Mouse (Mus musculus) forebrain, postnatal 0 days (tissue): Measurements from ENCODE around the gene Ak2. TPM values are rescaled to one million over a fixed set of nuclear protein-coding genes. Genes with fewer than 3 reads are reported as not detected.

Source experiments
- ATAC-seq: fragments of 200-750 bp; cut with Nextera tagmentation; 2 replicates; pipeline ENCODE4 v1.8.0; 2017; ENCODE audit warnings: mild to moderate bottlenecking, moderate library complexity
- DNase-seq: peaks from one replicate; pipeline ENCODE4 v3.0.0-alpha.2; 2015
- H3K27ac ChIP-seq: fragments of 300-500 bp; sonication (generic); 2 replicates; pipeline ENCODE4 v1.5.1; 2014; ENCODE audit warnings: low read depth, mild to moderate bottlenecking, antibody characterized with exemption, low read length, moderate library complexity, mixed read lengths
- H3K27me3 ChIP-seq: fragments of 300-500 bp; sonication (generic); 2 replicates; pipeline ENCODE4 v1.6.1; 2014; ENCODE audit warnings: mild to moderate bottlenecking, low read length, mixed read lengths; ENCODE audit not compliant: insufficient read depth
- H3K36me3 ChIP-seq: fragments of 300-500 bp; sonication (generic); 2 replicates; pipeline ENCODE4 v1.6.1; 2014; ENCODE audit warnings: mild to moderate bottlenecking, moderate library complexity; ENCODE audit not compliant: insufficient read depth
- H3K4me1 ChIP-seq: fragments of 300-500 bp; sonication (generic); 2 replicates; pipeline ENCODE4 v1.6.1; 2014; ENCODE audit warnings: antibody characterized with exemption; ENCODE audit not compliant: insufficient read depth
- H3K4me2 ChIP-seq: fragments of 300-500 bp; sonication (generic); 2 replicates; pipeline ENCODE4 v1.6.1; 2014; ENCODE audit warnings: low read depth, mild to moderate bottlenecking, moderate library complexity
- H3K4me3 ChIP-seq: fragments of 300-500 bp; sonication (generic); 2 replicates; pipeline ENCODE4 v1.5.1; 2014; ENCODE audit warnings: low read depth, low read length, mixed read lengths
- H3K9ac ChIP-seq: fragments of 300-500 bp; sonication (generic); 2 replicates; pipeline ENCODE4 v1.6.1; 2014; ENCODE audit warnings: mild to moderate bottlenecking
- H3K9me3 ChIP-seq: fragments of 300-500 bp; sonication (generic); 2 replicates; pipeline ENCODE4 v1.6.1; 2016; ENCODE audit warnings: low read length
- CTCF ChIP-seq: sonication (generic); IDR thresholded peaks from 2 replicates; pipeline ENCODE4 v1.5.1; 2016; ENCODE audit warnings: antibody characterized with exemption, control low read depth, low read depth
- WGBS: fragments of 180-500 bp; shearing (Covaris S2); extraction: QIAGEN DNeasy Blood & Tissue Kit; methylation state at CpG from one replicate; pipeline ENCODE4 v1.1.7; 2014; 5-methylcytosine and 5-hydroxymethylcytosine counted together
- polyA plus RNA-seq: library from polyadenylated mRNA; unstranded; fragments of >200 nt; fragmentation: Nextera tagmentation; extraction: Ambion mirVana; gene quantifications from 2 replicates; pipeline ENCODE4 v1.2.1, GENCODE M21; 2015
- total RNA-seq: library from RNA; depleted of rRNA; stranded (reverse); fragments of >200 nt; gene quantifications from 2 replicates; pipeline ENCODE4 v1.2.3, GENCODE M21; 2014

Gene Ak2
- total and polyA plus RNA-seq, 2 experiments from 2014 or later, result 30.8 to 64.2 TPM

- DNase-seq (no peak), ATAC-seq (no peak)
- no peak overlapping the region for H3K4me2 ChIP-seq
- 77% methylated on average over 8 of the region's 8 CpGs for WGBS
- no peaks in the 10 kb centered on the region for H3K27me3 ChIP-seq
- TF ChIP-seq CTCF, result no peak
- no peak overlapping the region for H3K4me3 ChIP-seq
- H3K36me3 ChIP-seq, result no peaks in the 10 kb centered on the region
- H3K27ac ChIP-seq, result no peak overlapping the region
- H3K9ac ChIP-seq, result no peak overlapping the region
- no peaks in the 10 kb centered on the region for H3K9me3 ChIP-seq
- no peaks in the 10 kb centered on the region for H3K4me1 ChIP-seq
Observed at GRCm38 (mm10) chr4:129031408-129031965, 39.7 kb downstream of the Ak2 start.

DNA sequence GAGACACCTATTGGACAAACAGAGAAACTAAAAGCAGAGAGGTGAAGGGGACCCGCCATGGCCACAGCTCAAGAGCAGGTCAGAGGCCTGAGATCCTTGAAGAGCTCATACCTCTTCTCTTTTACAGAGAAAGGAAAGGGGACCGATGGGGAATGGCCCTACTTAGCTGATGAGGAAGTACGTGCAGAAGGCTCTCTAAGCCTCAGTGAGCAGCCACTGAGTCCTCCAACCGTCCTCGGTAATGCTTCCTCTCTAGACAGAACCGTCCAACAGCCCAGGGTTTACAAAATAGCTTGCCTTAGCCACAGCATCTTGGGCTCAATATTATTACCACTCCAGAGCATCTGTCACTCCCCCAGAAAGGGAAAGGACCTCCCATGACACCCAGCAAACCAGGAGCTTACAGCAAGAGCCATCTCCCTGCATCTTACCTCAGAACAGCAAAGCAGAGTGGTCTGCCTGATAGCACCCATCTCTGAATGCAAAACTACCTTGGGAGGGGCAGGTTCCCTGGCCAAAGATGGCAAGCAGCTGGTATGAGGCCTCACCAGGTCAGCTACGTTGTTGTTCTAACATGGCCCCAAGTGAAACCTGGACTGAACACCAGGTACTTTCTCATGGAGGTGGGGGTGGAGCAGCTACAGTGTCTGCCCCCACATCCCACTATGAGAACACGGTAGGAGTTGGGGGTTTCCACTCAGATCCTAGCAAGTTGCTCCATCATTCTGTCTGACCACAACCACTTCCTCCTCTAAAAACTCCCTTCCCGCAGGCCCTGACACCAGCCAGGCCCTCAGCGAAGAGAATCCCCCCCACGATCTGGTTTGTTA is 40.6 kb downstream of the Ak2 start:
- no peak for TF ChIP-seq CTCF
- Histone ChIP-seq H3K9ac (no peak overlapping the region), H3K27ac (no peak overlapping the region), H3K4me2 (no peak overlapping the region), H3K9me3 (no peaks in the 10 kb centered on the region), H3K4me3 (no peak overlapping the region), H3K36me3 (no peaks in the 10 kb centered on the region), H3K4me1 (no peaks in the 10 kb centered on the region), H3K27me3 (no peaks in the 10 kb centered on the region)
- WGBS, result 74% methylated on average over 11 of the region's 11 CpGs
- ATAC-seq (no peak), DNase-seq (no peak)

- Histone ChIP-seq H3K27me3 (no peaks in the 10 kb centered on the region), H3K36me3 (no peaks in the 10 kb centered on the region), H3K4me2 (no peak overlapping the region), H3K4me1 (no peaks in the 10 kb centered on the region), H3K9me3 (no peaks in the 10 kb centered on the region), H3K27ac (no peak overlapping the region), H3K9ac (no peak overlapping the region), H3K4me3 (no peak overlapping the region)
- ATAC-seq (peak; percentile 16; the same call in 1 of the 2 replicates), DNase-seq (no peak)
- no peak for TF ChIP-seq CTCF
- WGBS, result 33% methylated on average over 17 of the region's 17 CpGs
Observed at GRCm38 (mm10) chr4:129032963-129033951, 41.5 kb downstream of the Ak2 start.

DNA sequence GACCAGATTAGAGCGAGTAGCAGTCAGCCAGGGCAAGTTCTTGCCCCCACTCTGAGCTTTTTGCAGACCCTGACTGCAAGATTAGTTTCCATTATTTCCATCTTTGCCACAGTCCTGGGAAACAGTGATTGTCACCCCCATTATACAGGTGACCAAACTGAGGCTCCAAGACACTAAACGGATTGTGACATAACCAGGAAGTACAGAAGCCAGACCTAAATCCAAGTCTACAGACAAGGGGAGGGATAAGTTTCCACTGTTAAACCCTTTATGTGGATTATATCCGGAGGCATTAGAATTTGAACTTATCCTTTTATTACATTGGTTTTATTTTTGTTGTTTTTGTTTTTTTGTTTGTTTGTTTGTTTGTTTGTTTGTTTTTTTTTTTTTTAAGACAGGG is 42.5 kb downstream of the Ak2 start:
- Histone ChIP-seq H3K27ac (no peak overlapping the region), H3K9ac (no peak overlapping the region), H3K27me3 (no peaks in the 10 kb centered on the region), H3K4me3 (no peak overlapping the region), H3K4me1 (no peaks in the 10 kb centered on the region), H3K36me3 (no peaks in the 10 kb centered on the region), H3K4me2 (no peak overlapping the region), H3K9me3 (no peaks in the 10 kb centered on the region)
- 91% methylated on average over 3 of the region's 3 CpGs for WGBS
- TF ChIP-seq CTCF, result no peak
- DNase-seq, result no peak
- no peak for ATAC-seq

GRCm38 (mm10) chr4:129034706-129035660 is 43.2 kb downstream of the Ak2 start:
- ATAC-seq (no peak), DNase-seq (no peak)
- no peak overlapping the region for H3K9ac ChIP-seq
- H3K36me3 ChIP-seq, result no peaks in the 10 kb centered on the region
- H3K4me1 ChIP-seq, result no peaks in the 10 kb centered on the region
- no peak overlapping the region for H3K4me2 ChIP-seq
- no peak overlapping the region for H3K27ac ChIP-seq
- H3K9me3 ChIP-seq, result no peaks in the 10 kb centered on the region
- H3K4me3 ChIP-seq, result no peak overlapping the region
- WGBS, result 55% methylated on average over 13 of the region's 13 CpGs
- TF ChIP-seq CTCF, result no peak
- H3K27me3 ChIP-seq, result no peaks in the 10 kb centered on the region

DNA sequence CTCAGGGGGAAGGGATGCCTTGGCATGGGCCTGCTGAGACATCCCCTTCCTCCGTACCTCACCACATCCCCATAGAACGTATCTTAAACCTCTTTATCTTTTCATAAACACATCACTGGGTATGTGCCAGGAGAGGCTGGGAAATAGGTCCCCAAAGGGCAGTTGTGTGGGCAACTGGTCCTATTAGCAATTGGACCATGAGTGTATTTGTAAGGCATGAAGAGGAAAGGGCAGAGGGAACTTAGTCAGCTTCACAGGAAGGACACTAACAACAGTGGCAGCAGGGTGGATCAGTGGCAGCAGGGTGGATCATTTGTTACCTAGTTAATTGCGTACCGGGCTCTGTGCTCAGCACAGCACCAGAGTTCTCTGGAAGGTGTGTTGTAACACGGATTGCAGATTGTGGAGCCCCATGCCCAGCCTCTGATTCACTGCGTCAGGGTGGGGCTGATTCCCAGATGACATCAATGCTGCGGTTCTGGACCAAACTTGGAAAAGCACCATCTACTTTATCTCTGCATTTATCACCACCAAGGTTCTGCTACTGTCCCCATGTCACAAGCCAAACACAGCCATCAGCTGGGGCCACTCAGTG is 44.2 kb downstream of the Ak2 start:
- ATAC-seq, result no peak
- 61% methylated on average over 7 of the region's 7 CpGs for WGBS

More for the DNA sequence above, 44.2 kb downstream of the Ak2 start:
- Histone ChIP-seq H3K4me2 (no peak overlapping the region), H3K27me3 (no peaks in the 10 kb centered on the region), H3K4me3 (no peak overlapping the region), H3K4me1 (no peaks in the 10 kb centered on the region), H3K36me3 (no peaks in the 10 kb centered on the region), H3K9ac (no peak overlapping the region), H3K27ac (no peak overlapping the region), H3K9me3 (no peaks in the 10 kb centered on the region)
- no peak for DNase-seq
- TF ChIP-seq CTCF, result no peak
